Mouse (Mus musculus) CD4-positive naive resting alpha-beta T cell, adult 76 days (primary cell): ENCODE data around the gene Efemp1. TPM values are rescaled to one million over a fixed set of nuclear protein-coding genes. Genes with fewer than 3 reads are reported as not detected.

Source experiments
- total RNA-seq: library from RNA; stranded (reverse); gene quantifications from one replicate; pipeline ENCODE4 v1.2.4, GENCODE M21; 2023

The Efemp1 gene
- total RNA-seq: not detected

GRCm38 (mm10) chr11:28853102-28853800 lies at the start of gene Efemp1:
TSS of gene Efemp1 (plus strand) at chr11:28853204.

